Mouse (Mus musculus) granulocyte monocyte progenitor cell, adult 5-6 weeks (primary cell): ENCODE results near the gene Fam49a. TPM values are rescaled to one million over a fixed set of nuclear protein-coding genes. Genes with fewer than 3 reads are reported as not detected.
A peak's percentile ranks its signal among the peaks of the same experiment; 100 is the strongest.

ENCODE experiments used
- ATAC-seq: replicated peaks from 2 replicates; pipeline ENCODE4 v1.8.0; 2016; ENCODE audit warnings: mild to moderate bottlenecking, moderate TSS enrichment, inconsistent platforms; ENCODE audit not compliant: poor library complexity, severe bottlenecking
- total RNA-seq, 2 experiments: library from RNA; stranded (forward) in 1 of 2; stranded (reverse) in 1 of 2; fragments of 200-712, 200-1000 nt in 1 of 2; fragments of >200 nt in 1 of 2; fragmentation: Nextera tagmentation in 1 of 2; gene quantifications; 2 replicates each; pipeline ENCODE4 v1.2.3; 2014 to 2017

The Fam49a gene
- total RNA-seq, 2 experiments from 2014 or later: 4.4 to 9.3 TPM

- ATAC-seq: peak; percentile 77
These were observed 2.2 kb downstream of the Fam49a start for GRCm38 (mm10) chr12:12264151-12264550.

DNA sequence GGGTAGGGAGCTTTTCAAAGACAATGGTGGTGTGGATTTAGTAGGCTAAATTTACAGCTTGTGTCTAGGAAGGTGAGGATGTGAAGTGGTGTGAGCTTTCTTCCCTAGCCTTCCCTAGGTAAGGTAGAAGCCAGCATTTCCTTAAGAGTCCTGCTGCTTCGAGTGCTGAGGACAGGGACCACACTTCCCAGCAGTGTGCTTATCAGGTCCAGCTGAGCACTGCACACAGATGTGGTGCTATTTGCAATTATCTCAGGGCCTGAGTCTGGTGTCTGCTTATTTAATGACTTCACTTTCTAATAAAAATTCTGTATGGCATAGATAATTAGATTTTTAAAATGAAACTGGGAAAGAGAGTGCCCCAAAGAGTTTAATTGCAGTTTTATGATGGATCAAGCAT lies 4.6 kb downstream of the Fam49a start:
- ATAC-seq: no peak

GRCm38 (mm10) chr12:12270495-12270894 lies 8.6 kb downstream of the Fam49a start:
- ATAC-seq: peak; percentile 91

GRCm38 (mm10) chr12:12274115-12274514 lies 12.2 kb downstream of the Fam49a start:
- no peak for ATAC-seq

GRCm38 (mm10) chr12:12275124-12275779 lies 13.3 kb downstream of the Fam49a start:
- no peak for ATAC-seq

DNA sequence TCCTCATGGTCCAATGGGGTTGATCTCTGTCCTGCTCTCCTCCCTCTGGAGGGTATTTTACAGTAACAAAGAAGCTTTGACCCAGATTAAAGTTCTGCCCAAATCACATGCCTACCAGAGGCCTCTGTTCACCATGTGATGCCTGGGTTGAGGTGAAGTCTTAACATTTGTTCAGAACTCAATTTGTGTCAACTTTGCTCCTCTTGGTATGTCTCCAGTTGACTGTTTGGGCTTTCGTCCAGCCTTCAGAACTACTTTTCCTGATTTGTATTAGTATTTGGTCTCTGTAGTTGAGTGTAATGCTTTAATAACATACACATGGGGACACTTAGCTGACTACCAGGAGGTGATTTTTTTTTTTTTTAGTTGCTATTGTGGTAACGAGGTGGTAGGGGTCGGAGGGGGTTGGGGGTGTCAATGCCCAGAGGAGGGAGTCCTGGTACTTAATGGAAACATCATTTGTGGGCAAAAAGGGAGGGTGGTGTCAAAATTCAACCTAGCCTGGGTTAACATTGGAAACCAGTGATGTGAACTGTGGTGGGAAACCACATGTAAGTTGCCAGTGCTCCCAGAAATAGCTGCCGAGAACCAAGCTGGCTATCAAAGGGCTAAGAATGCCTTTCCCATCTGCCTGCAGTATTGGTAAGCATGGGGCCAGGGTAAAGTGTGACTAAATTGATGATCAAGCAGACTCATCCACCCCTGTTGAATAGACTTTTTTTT lies 16.0 kb downstream of the Fam49a start:
- ATAC-seq: peak; percentile 15; the same call in 1 of the 2 replicates

DNA sequence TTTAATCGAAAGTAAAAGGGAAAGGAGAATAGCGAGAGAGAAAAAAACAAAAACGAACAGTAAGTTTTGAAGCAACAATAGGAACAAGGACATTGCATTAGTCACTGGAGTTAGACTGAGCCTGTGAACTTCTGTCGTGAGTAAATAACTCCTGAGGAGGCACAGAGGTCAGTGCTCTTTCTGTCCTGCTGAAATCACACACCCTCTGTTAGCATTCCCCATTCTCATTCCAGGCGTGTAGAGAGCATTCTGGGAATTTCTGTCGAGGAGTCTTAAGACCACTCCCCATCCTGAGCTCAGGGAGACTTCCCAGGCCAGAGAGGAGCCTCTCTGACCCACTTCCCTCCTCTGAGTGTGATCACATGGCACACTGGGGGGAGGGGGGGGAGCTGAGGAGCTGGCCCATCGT lies 16.5 kb downstream of the Fam49a start:
- peak; percentile 28 for ATAC-seq

- no peak for ATAC-seq
These were observed 21.9 kb downstream of the Fam49a start for GRCm38 (mm10) chr12:12283702-12284288.

DNA sequence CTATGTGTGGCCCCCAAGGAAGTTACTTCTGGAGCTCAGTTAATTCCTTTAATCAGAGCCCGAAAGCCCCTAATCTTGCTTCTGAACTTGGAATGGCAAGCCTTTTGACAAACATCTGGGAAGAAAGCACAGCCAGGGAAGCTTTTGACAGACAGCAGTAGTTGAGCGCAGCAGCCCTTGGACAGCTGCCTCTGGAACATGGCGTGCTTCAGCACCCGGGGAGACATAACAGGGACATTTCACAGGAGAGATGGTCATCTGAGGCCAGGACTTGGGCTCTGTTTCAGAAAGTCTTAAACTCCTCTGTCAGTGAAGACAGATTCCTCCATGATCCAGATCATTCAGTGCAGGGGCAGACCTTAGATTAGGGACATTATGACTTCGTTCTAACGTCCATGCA lies 22.6 kb downstream of the Fam49a start:
- ATAC-seq: no peak

DNA sequence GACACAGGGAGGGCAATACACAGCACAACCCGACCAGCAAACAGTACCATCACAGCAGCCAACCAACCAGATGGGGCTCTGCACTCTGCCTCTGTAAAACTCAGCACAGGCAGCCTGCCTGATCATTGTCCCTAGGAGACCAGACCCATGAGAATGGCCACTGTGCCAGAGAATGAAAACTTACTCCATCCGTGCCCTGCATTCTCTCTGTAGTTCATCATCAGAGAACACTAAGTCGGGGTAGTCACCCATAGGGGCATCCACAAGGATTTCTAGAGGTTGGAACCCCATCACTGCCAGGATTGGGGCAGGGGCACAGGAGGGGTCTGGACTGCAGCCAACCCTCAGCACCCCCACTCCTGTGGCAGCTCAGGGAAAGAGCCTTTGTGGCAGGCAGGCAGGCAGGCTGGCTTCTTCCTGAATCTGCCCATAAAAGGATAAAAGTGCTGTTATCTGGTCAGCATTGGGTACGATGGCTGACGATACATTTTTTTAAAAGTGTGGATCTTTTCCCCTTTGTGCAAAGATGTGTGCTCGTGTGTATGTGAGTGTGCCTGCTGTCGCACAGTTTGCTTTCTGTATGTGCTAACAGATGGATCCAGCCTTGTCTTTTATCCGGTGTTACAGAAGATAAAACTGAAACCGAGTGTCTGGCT lies 25.3 kb downstream of the Fam49a start:
- ATAC-seq: peak; percentile 63

DNA sequence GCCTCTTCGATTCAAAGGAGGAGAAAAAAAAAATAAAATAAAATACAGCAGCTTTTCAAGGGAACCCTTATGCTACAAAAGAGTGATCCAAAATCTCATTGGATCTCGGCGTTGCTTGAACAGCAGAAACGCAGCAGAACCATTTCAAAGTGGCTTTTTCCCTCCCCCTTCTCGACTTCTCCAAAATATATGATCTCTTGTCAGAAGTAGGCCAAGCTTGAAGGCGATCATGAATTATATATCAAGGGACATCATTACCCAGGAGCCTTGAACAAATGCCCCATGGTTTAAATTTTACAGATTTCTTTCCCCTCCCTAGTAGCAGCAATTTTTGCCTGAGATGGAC lies 25.8 kb downstream of the Fam49a start:
- ATAC-seq: no peak

DNA sequence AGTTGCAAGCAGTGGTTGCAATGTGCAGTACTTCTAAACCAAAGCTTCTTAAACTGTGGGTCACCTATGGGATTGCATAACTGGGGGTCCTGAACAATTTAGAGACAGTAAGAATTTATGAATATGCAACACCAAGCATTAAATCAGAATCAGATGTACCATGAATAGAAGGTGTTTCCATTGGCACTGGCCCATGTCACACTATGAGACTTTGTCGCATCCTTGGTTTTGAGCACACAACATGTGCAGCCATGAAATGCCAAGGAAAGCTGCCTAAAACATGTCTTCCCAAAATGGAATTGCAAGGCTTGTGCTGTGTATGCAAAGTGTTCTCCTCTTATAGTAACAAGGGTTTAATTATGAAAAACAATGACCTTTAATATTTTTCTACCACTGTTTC lies 26.6 kb downstream of the Fam49a start:
- no peak for ATAC-seq

GRCm38 (mm10) chr12:12289636-12290035 lies 27.7 kb downstream of the Fam49a start:
- ATAC-seq: no peak

GRCm38 (mm10) chr12:12292043-12292618 lies 30.2 kb downstream of the Fam49a start:
- peak; percentile 20 for ATAC-seq

DNA sequence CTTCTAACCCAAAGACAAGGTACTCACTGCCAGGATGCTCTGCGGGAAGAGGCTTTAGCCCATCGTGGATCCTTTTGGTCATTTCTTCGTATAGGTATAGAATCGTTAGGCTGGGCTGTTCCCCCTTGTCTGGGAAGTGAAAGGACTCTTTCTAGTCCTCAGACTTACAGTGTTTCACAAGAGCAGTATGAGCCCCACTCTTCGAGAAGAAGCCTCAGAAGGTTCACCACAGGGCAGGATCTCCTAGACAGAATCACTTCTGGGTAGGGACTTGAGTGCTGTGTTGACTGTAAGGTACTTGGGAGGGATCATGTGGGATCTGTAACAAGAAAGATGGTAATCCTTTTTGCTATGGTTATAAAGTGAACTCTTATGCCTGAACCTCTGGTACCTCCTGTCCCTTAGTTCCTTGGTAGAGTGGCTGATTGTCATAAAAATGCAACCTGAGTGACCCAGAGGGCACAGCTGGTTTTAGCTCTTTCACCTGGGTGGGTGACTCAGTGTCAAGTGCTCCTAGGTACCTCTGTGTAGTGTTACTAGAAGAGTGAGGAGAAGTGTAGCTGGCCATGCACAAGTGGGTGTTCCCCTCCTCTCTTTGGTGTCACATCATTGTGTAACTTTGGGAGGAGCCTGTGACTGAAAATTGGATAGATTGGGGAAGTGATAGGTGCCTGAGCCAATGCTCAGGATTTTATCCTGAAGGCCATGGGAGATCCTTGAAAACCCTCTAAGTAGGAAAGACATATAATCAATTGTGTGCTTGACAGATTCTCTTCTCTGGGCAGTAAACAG lies 32.6 kb downstream of the Fam49a start:
- peak; percentile 86 for ATAC-seq

- ATAC-seq: no peak
These were observed 36.5 kb downstream of the Fam49a start for GRCm38 (mm10) chr12:12298451-12298850.

DNA sequence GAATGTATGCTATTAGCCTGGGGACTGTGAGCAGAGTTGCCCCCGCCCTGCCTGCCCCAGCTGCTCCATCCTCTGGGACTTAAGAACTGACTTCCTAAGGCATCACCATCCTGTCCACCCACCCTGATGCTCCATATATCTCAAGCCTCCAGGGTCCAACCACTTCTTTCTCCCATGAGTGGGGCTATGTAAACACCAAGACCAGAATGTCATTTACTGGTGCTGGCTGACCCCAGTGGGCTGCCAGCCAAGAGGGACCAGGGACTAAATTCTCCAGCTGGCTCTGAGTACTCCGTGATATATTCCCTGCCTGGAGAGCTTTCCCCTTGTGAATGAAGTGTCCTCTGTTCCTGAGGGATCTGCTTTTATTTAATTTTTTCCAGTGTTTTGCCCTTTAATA lies 37.4 kb downstream of the Fam49a start:
- no peak for ATAC-seq

GRCm38 (mm10) chr12:12301149-12301548 lies 39.2 kb downstream of the Fam49a start:
- ATAC-seq: peak; percentile 8; the same call in 1 of the 2 replicates

DNA sequence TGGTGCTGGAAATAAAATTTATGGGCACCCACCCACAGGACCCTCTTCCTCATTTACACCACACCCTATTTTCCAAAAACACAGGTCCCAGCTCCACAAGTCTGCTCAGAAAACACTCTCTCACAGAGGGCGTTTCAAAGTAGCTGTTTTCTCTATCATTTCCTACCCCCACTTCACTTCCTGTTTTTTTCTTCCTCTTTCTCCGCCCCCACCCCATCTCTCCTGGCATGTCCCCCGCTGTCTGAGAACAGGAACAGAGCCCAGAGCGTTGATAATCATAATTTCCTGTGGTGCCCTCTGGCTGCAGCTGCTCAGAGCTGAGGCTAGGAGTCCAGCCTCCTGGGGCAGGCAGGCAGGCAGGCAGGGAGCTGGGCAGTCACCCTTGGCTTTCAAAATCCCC lies 39.9 kb downstream of the Fam49a start:
- ATAC-seq: peak; percentile 87

GRCm38 (mm10) chr12:12306214-12306613 lies 44.3 kb downstream of the Fam49a start:
- ATAC-seq: no peak
